Mouse (Mus musculus): ENCODE data around the gene Edn3. TPM values are rescaled to one million over a fixed set of nuclear protein-coding genes. Genes with fewer than 3 reads are reported as not detected.

The Edn3 gene
- polyA plus RNA-seq, 1 experiment from 2014 or later, result 13.0 TPM

DNA sequence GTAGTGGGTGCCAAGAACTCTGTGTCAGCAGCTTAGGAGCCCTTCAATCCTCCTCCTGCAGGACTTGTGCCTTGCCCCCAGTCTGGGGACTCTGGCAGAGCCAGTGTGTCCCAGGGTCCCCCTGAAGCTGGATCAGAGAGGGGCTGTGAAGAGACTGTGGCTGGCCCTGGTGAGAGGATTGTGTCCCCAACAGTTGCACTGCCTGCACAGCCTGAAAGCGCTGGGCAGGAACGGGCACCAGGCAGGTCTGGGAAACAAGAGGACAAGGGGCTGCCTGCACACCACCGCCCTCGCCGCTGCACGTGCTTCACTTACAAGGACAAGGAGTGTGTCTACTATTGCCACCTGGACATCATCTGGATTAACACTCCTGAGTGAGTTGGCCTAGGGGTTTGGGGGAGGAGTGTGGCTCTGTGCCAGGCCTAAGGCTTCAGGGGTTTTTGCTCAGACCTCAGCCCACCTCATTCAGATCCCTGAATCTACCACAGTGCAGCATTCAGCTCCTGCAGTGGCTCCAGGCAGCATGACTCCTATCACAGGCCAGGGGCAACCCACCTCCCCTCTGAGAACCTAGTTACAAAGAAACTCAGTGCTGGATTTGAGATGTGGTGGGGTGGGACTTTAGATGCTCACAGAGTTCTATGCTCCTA lies 1.2 kb downstream of the Edn3 start:
- Histone ChIP-seq H3K4me1 (replicated peaks; ENCODE audit: control insufficient read depth, insufficient read depth) (no peaks in the 10 kb centered on the region; the same call in 1 of the 2 replicates), H3K9ac (ENCODE audit: low read length) (peak overlapping the region; percentile 31; the same call in 1 of the 2 replicates), H3K27ac (replicated peaks) (peak overlapping the region; percentile 24; the same call in 1 of the 2 replicates), H3K36me3 (ENCODE audit: control insufficient read depth, insufficient read depth, low read length) (no peaks in the 10 kb centered on the region), H3K27me3 (ENCODE audit: control insufficient read depth, insufficient read depth, low read length) (no peaks in the 10 kb centered on the region), H3K9me3 (ENCODE audit: control insufficient read depth, low read length) (no peaks in the 10 kb centered on the region), H3K4me2 (replicated peaks; ENCODE audit: low read depth) (peak overlapping the region; percentile 92), H3K4me3 (ENCODE audit: low read depth, low read length) (peak overlapping the region; percentile 54)
- WGBS, result 41% methylated on average over 6 of the region's 6 CpGs
- DNase-seq (ENCODE audit: low spot score) (peak; percentile 20), ATAC-seq (ENCODE audit: low FRiP score, low TSS enrichment) (0 out of 2 replicates have a peak, but pooled peaks have one; percentile 10)
- TF ChIP-seq CTCF (IDR thresholded peaks at IDR 0.05; ENCODE audit: low read depth) (no peak), EP300 (optimal IDR thresholded peaks at IDR 0.05) (no peak)

DNA sequence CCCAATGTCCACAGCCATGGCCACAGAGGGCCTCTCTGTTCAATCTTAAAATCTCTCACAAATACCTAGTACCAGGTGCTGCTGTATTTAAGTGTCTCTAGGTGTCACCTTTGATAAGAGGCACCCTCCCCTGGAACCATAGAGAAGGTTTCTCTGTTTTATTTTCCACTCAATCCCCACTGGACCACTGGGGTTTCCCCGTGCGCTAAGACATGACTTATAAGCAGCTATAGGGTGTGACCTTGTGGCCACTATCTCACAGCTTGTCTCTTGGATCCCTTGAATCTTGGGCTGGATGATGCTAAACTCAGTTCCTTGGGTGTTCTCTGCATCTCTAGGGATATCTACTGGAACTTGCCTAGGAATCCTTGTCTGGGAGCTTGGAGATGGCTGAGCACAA lies 1.9 kb downstream of the Edn3 start:
- Histone ChIP-seq H3K9me3 (ENCODE audit: control insufficient read depth, low read length) (no peaks in the 10 kb centered on the region), H3K4me3 (ENCODE audit: low read depth, low read length) (no peak overlapping the region), H3K36me3 (ENCODE audit: control insufficient read depth, insufficient read depth, low read length) (no peaks in the 10 kb centered on the region), H3K27ac (replicated peaks) (no peak overlapping the region), H3K4me2 (replicated peaks; ENCODE audit: low read depth) (no peak overlapping the region), H3K9ac (ENCODE audit: low read length) (no peak overlapping the region), H3K27me3 (ENCODE audit: control insufficient read depth, insufficient read depth, low read length) (no peaks in the 10 kb centered on the region), H3K4me1 (replicated peaks; ENCODE audit: control insufficient read depth, insufficient read depth) (no peaks in the 10 kb centered on the region; the same call in 1 of the 2 replicates)
- DNase-seq (ENCODE audit: low spot score), result no peak
- TF ChIP-seq CTCF (IDR thresholded peaks at IDR 0.05; ENCODE audit: low read depth), result no peak
- TF ChIP-seq EP300 (optimal IDR thresholded peaks at IDR 0.05), result no peak
- WGBS, result 97% methylated on average over 2 of the region's 2 CpGs
- ATAC-seq (ENCODE audit: low FRiP score, low TSS enrichment), result no peak

DNA sequence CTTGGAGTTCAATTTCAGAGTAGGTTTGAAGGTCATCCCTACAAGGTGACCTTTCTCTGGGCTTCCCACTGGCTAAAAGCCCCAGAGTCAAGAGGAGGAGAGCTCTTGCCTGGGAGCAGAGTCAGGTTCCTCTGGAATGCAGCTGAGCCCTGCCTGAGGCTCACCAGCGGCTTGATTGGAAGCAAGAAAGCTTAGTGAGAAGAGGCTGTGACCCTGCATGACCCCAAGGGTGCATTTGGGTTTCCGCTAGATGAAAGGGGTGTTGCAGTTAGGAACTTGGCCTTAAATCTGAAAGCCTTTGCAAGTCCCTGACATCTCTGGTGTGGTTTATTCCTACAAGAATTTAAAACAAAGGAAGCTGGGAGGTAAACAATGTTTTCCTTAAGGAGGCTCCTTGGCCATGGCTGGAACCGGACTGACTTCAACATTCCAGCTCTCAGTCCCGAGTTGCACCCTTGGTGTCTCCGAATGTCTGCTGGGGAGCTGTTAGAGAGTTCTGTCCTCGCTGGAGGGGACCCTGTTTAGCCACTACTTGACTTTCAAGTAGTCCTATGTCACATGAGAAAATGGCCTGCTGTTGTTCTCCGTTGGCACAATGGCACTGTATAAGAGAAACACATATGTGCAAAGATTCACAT lies 8.6 kb downstream of the Edn3 start:
- Histone ChIP-seq H3K27ac (replicated peaks) (no peak overlapping the region), H3K4me2 (replicated peaks; ENCODE audit: low read depth) (no peak overlapping the region), H3K4me1 (replicated peaks; ENCODE audit: control insufficient read depth, insufficient read depth) (no peaks in the 10 kb centered on the region), H3K27me3 (ENCODE audit: control insufficient read depth, insufficient read depth, low read length) (no peaks in the 10 kb centered on the region), H3K36me3 (ENCODE audit: control insufficient read depth, insufficient read depth, low read length) (no peaks in the 10 kb centered on the region), H3K9ac (ENCODE audit: low read length) (no peak overlapping the region), H3K9me3 (ENCODE audit: control insufficient read depth, low read length) (no peaks in the 10 kb centered on the region), H3K4me3 (ENCODE audit: low read depth, low read length) (no peak overlapping the region)
- no peak for DNase-seq (ENCODE audit: low spot score)
- TF ChIP-seq EP300 (optimal IDR thresholded peaks at IDR 0.05) (no peak), CTCF (IDR thresholded peaks at IDR 0.05; ENCODE audit: low read depth) (no peak)
- no peak for ATAC-seq (ENCODE audit: low FRiP score, low TSS enrichment)
- 42% methylated on average over 7 of the region's 7 CpGs for whole genome bisulfite sequencing

- 61% methylated on average over 10 of the region's 10 CpGs for WGBS
- Histone ChIP-seq H3K4me2 (replicated peaks; ENCODE audit: low read depth) (no peak overlapping the region), H3K4me1 (replicated peaks; ENCODE audit: control insufficient read depth, insufficient read depth) (no peaks in the 10 kb centered on the region), H3K27me3 (ENCODE audit: control insufficient read depth, insufficient read depth, low read length) (no peaks in the 10 kb centered on the region), H3K27ac (replicated peaks) (no peak overlapping the region), H3K36me3 (ENCODE audit: control insufficient read depth, insufficient read depth, low read length) (no peaks in the 10 kb centered on the region), H3K9ac (ENCODE audit: low read length) (no peak overlapping the region), H3K9me3 (ENCODE audit: control insufficient read depth, low read length) (no peaks in the 10 kb centered on the region), H3K4me3 (ENCODE audit: low read depth, low read length) (no peak overlapping the region)
- no peak for ATAC-seq (ENCODE audit: low FRiP score, low TSS enrichment)
- DNase-seq (ENCODE audit: low spot score), result no peak
- no peak for TF ChIP-seq EP300 (optimal IDR thresholded peaks at IDR 0.05)
These were observed 14.0 kb downstream of the Edn3 start for GRCm38 (mm10) chr2:174774177-174775111.

GRCm38 (mm10) chr2:174782016-174782415 lies 21.6 kb downstream of the Edn3 start:
- Histone ChIP-seq H3K9ac (ENCODE audit: low read length) (no peak overlapping the region), H3K27ac (replicated peaks) (no peak overlapping the region), H3K27me3 (ENCODE audit: control insufficient read depth, insufficient read depth, low read length) (no peaks in the 10 kb centered on the region), H3K9me3 (ENCODE audit: control insufficient read depth, low read length) (no peaks in the 10 kb centered on the region), H3K4me1 (replicated peaks; ENCODE audit: control insufficient read depth, insufficient read depth) (no peaks in the 10 kb centered on the region), H3K4me2 (replicated peaks; ENCODE audit: low read depth) (no peak overlapping the region), H3K4me3 (ENCODE audit: low read depth, low read length) (no peak overlapping the region), H3K36me3 (ENCODE audit: control insufficient read depth, insufficient read depth, low read length) (no peaks in the 10 kb centered on the region)
- TF ChIP-seq EP300 (optimal IDR thresholded peaks at IDR 0.05), result no peak
- no peak for TF ChIP-seq CTCF (IDR thresholded peaks at IDR 0.05; ENCODE audit: low read depth)
- ATAC-seq (ENCODE audit: low FRiP score, low TSS enrichment) (no peak), DNase-seq (ENCODE audit: low spot score) (no peak)
- WGBS, result 71% methylated on average over 4 of the region's 4 CpGs

Measured in stomach, postnatal 0 days (tissue).